Mouse (Mus musculus) A20 (cell line): ENCODE data around the gene Macrod2.

Experiments
- DNase-seq: peaks from one replicate; pipeline ENCODE4 v3.0.0-alpha.2; 2011; ENCODE audit warnings: low read depth, low spot score

The Macrod2 gene

DNA sequence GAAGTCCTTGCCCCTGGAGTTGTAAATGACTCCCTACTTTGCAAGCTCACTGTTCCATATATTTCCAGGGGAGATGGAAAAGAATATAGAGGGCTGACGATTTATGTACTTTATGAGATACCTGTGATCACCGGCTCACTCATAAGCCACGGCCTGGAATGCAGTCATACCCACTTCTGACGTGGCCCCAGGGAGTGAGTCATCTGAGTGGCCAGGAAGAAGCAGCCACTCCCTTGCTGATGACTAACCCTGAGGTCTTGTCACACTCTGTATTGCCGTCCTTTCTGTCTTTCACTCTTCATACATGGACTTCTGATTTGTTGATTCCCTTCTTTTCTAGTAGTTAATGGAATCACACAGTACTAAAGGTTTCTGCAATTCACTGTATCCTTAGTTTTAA is 395.3 kb downstream of the Macrod2 start:
- DNase-seq = no peak

DNA sequence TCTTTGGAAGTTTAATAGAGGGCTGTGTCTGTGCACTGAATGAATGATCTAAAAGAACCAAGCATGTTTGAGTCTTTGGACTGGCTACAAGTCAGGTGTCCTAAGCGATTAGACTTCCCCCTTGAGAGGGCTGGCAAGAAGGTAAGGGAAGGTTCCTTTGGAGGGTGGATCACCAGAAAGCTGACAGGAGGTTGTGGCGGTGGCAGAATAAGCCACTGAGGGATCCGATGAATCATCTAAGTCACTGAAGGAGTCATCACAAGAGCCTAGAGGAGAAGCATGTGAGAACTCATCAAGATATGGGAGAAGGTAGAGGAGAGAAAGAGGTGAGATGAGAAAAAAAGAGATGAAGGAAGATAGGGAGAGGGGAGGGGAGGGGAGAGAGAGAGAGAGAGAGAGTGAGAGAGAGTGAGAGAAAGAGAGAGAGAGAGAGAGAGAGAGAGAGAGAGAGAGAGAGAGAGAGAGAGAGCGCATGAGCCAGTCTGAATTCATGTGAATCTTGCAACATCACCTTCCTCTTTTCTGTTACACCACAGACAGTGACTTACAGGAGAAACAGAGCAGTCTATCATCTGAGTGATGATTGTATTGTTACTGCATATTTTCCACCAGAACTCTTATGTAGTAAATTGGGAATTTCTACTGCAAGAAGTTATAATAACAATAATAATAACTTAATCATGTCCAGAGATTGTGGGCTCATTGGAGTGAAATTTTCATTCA is 398.9 kb downstream of the Macrod2 start:
- no peak for DNase-seq

DNA sequence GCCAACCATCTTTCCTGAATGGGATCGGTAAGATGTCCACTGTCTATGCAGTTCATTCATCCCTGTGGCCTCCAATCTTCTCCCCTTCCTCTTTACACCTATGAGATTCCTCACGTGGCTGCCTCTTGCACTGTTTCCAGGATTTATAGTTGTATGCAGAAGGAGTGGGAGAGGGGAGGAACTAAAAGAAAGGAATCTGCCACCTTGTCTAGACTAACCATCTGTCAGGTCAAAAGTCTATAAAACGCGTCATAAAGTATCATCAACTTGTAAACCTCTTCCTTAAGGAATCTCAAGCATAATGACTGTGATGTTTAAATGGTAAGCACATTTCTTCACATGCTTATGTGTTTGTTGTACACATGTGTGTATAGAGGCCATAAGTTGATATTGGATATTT is 416.6 kb downstream of the Macrod2 start:
- DNase-seq = no peak

DNA sequence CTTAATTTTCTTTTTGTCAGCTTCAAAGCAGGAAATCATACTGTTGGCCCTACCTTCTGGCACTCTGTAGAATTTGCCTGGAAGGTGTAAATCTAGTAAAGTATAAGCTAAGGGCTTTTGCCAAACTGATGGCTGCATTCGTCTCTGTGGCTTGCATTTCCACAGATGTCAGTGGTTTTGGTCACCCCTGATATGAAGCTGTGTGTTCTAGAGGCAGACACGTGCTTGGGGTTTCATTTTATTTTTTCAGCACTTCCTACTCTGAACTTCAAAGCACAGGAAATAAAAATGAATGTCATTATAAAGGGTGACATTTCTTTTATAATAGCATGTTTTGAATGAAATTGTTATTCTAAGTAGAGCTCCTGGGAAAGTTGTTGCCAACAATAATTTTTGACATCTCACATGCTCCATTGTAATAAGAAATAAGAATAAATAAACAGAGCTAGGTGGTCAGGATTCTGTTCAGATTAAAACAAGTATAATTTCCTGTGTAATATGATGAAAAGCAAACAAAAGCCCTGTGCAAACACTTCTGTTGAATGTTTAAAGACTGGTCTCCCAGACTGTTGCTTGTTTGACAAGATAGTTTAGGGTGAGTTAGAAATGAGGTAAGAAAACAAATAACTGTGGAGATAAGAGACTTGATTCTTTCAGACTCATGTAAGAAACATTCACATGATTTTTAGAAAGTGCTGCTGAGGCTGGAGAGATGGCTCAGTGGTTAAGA is 424.4 kb downstream of the Macrod2 start:
- DNase-seq = no peak

DNA sequence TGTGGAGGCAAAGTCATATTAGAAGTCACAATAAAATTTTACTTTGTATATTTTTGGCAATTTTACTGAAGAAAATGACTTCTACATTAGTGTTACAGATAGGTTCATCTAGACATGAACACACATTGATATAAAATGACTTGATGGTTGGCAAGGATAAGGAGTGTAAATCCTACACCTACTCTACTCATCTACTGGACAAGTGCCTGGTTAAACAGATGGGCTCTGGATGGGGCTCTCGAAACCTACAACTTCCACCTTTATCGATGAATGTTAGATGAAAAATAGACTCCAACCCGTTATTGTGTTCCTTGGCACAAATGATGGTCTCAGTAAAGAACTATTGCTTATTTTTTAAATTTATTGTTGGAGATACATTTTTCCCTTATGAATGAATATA is 427.3 kb downstream of the Macrod2 start:
- DNase-seq = no peak

DNA sequence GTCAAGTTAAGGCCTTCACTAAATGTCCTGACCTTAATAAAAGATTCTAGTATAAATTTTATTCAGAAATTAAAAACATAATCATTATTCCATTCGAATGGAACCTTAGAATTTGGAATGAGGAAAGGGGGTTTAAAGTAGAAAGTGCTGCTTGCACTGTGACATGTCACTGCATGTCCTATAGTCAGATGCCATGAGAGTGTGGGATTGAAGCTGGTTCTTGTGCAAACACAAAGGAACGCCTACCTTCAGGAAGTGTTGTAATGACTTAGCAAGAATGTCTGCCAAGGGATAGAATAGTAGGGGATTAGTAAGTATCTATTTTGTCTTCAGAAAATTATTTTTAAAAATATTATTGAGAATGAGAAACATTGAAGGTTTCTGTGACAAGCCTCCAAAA is 431.1 kb downstream of the Macrod2 start:
- no peak for DNase-seq

DNA sequence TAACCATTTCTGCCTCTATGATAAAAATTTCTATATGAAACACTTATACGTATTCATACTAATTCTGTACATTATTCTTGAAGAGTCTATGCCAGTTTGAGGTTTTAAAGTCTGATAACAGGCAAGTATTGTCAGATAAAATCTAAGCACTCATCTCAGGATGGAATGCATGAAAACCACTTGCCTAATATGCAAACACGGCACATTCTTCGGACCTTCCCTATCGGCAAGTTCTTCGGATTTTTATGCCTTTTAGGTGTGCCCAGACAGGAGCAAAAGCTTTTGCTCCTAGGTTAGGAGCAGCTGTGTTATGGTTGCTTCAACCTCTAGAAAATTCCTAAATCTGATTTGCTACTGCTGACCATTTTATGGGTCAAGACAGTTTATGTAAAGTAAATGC is 433.8 kb downstream of the Macrod2 start:
- DNase-seq = no peak

DNA sequence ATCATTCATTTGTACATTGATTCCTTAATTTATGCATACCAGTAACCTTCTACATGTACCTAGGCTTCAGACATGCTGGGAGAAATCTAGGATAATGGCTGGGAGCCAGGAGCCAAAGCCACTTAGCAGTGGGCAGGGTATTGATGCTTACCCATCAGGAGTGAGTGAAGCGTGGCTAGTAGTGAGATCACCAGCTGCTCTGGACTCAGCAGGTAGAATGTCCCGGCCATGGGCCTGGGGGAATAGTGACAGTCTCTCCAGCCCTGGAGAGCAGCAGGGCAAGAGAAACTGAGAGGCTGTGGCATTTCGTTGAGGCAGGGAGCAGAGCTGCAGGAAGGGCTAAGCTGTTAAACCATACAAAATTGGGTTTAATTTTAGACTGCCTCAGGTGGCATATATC is 435.0 kb downstream of the Macrod2 start:
- no peak for DNase-seq

DNA sequence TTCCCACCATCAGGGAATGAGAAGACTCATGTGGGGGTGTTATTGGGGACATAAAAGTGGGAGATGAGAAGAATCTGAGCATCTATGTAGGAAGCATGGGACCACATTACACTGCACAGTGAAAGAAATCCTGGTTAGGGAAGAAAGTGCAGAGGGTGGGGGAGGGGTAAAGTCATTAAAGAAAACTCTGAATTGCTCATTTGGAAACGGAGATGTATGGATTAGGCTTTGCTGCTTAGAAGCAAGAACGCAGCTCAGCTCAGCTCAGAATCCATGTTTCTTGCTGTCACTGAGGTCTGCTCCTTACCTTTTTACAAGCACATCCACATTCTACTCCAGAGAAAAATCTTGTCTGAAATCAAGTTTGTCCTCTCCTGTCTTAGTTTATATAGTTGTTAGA is 444.3 kb downstream of the Macrod2 start:
- DNase-seq = no peak

DNA sequence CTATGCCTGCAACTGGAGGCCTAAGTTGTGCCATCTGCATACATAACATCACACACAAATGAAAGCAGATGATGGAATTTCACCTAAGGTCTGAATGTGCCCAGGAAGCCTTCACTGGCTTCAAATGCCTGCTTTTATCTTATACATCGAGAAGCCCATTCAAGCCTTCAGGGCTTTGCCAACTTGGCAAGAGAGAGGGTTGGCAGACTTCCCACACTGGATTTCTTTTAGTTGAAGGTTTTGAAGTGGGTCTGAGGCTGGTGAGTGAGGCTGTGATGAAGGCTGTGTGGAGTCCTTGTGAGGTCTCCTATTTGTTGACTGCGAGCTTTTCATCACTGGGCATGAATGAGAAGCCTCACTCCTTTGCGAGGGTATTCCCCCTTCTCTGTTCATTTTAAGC is 444.8 kb downstream of the Macrod2 start:
- no peak for DNase-seq

DNA sequence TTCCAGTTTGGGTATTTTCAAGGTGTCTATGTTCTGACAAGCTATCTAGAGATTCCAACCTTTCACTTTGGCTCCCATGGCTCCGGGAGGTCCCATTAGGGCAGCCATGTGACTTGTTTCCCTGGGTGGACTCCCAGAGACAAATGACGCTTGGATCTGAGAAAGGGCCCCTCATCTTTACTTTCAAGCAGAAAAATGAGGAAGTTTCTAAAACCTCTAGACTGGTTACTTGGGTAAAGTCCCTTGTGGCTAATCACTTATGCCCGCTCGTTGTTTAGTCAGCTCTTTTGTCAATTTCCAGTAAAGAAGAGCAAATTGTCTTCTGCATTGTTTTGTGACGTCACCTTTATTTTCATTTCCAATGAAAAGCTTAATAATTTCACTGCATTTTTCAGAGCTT is 448.9 kb downstream of the Macrod2 start:
- no peak for DNase-seq

DNA sequence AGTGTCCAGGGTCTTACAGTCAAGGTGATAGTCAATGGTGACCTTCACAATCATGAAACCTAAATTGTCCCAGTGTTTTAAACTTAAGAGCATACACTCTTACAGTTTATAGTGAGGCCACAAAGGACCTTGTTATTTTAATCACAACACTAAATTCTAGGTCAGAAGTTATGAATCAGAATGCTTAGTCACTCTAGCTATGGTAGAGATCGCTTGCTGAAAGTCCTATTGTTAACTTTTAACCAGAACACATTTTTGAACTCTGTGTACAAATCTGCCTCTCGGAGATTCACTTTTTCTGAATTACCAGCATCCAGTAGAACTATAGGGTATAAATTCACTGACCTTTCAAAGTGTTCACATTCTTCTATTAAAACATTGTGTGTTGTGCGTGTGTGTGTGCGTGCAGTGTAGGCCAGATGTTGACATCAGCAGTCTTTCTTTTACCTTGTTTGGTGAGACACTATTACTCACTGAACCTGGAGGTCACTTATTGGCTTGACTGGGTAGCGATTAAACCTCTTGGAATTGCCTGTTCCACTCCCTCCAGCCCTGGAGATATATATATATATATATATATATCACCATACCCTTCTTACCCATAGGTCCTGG is 452.8 kb downstream of the Macrod2 start:
- DNase-seq = no peak

DNA sequence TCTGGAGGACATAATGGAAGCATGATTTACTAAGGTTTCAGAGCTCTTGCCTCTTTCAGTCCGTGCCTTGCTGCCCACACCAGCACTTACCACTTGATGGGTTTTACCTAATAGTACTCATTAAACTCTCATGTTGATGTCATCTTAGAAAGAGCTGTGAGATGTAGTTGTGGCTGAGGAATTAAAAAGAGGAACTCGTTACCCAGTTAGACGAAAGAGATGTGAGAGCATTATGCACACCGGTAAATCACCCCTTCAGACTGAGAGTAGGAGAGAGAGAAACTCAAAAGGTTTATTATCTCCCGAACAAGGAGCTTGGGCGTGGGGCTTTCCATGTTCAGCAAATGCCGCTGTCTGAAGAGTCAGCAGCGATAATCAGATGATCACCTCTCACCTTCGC is 458.4 kb downstream of the Macrod2 start:
- DNase-seq = no peak

DNA sequence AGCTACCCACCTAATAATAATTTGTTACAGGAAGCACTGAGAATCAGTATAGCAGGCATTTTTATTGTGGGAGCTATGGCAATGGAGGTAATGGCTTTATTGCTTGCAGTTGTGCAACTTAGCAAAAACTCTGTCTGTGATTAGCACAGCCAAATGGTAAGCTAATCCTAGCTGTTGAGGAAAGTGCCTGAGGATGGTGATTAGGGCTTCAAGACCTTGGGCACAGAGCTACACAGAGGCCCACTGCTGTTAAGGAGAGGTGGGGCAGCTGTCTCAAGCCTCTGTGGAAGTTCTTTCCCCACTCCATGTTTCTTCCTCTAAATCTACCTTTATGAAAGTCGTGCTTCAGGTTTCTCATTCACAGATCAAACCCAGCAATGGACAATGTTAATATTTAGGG is 466.2 kb downstream of the Macrod2 start:
- DNase-seq = no peak

DNA sequence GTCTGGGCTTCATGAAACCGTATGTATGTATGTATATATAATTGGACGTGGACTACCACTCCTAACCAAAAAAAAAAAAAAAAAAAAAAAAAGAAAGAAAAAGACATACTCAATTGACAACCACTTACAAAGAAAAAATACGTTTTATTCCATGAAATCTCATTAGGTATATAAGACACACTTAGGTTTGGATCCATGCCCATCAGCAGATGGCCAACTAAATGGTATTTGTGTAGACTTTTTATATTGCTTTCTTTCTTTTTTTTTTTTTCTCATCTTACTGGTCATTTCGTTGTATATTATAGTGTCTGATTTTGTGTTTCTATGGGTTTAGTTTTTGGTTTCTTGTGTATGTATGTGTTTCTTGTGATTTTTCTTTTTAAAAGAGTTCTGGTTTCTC is 467.6 kb downstream of the Macrod2 start:
- DNase-seq = no peak

DNA sequence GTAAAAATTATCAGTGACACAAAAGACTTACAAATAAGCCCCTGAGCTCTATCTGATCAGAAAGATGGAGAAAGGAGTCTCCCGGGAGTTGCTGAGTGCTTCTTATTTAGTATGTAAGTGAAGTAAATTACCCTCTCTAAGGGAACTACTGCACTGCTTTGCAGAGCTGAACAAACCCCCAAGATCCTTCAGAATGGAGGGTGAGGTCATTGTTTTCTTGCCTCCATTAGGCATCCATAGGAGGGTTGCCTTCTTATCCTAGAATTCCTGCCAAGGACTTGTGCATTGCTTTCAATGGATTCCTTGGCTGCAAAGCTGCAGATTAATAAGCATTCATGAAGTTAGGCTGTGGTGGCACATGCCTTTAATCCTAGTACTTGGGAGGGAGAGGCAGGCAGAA is 470.5 kb downstream of the Macrod2 start:
- no peak for DNase-seq

DNA sequence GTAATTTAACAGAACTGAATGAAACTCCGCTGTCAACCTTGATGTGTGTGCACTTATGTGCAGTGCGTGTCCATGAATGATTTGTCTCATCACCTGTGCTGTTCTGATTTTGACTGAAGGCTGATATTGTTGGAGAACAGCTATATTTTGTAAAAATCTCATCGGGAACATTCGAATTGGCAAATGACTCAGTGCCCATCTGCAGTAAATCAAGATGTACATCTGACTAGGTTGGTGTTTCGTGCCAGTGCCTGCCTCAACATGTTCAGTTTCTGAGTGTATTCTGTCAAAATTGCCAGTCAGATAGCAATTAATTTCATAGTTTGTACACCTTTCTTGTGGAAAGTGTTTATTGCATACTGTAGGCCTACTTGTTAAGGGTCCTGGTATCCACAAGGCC is 472.0 kb downstream of the Macrod2 start:
- DNase-seq = no peak

DNA sequence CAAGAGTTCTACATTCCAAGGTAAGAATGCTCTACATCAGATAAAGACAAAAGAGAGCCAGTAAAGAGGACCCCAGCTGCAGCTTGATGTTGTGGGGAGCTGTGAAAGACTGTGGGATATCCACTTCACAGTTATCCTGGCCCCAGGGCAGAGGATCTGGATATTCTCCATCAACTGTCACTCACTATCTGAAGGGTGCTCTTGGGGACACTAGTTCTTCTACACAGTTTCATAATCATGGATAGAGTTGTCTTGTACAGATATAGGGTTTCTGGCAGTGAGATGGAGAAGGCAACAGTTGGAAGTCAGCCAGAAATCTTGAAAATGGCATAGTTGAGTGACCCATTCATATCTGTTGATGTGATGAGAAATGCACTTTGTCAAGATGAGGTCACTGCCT is 490.1 kb downstream of the Macrod2 start:
- DNase-seq = no peak

DNA sequence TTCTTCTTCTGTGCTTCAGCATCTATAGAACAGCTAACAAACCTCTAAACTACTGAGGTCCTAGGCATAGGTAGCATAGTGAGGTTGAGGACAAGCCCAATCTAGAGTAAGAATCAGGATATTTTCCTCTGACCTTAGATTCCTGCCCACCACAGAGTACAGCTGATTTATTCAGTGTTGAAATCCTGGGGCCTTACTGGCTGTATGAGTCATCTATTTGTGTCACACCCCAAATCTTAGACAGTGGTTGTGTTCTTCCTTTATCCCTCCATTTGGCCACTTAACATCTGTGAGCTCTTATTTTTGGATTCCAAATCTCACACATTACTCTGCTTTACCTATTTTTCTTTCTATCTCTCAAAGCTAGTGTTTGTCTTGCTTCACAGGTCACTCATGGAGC is 495.6 kb downstream of the Macrod2 start:
- no peak for DNase-seq

DNA sequence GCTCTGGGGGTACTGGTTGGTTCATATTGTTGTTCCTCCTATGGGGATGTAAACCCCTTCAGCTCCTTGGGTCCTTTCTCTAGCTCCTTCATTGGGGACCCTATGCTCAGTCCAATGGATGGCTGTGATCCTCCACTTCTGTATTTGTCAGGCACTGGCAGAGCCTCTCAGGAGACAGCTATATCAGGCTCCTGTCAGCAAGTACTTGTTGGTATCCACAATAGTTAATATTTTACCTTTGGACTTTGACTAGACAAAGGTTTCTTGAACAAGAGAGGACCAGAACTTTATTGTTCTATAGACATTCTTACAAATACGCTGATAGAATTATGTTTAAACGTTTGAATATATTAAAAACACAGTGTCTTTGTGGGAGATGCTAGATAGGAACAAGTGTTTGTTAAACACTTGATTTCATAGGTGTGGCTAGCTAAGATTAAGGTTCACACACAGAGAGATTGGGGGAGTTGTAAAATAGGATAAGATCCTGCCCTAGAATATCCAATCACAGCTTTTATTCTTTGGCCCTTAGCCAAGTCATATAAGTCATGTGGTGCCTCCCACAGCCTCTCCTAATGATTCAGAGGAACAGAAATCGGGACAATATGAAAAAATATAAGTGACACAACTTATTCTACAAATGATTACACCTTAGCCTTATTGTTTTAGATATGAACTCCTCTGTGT is 501.4 kb downstream of the Macrod2 start:
- no peak for DNase-seq

DNA sequence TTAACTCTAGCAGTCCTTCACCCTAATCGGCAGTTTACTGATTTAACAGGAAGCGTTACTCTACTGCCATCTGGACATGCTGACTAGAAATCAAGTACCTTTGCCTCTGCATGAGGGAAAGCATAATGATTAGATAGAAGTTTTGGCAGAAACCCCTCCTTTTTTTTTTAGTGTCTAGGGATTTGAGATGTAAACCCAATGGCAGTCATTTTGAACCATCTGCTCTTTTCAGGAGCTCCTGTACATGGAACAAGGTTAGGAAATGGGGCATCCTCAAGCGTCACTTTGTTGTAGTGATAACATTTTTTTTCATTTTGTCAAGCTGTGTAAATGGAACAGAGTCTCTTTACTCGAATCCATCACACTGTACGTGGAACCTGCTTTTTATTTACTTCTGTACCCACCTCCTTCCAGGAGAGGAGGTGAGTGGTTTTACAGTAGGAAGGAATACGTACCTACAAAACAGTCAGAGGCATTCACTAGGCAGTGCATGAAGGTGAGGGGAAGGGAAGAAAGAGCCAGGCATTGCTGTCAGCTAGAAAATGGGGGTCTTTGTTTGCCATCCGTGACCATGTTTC is 503.4 kb downstream of the Macrod2 start:
- DNase-seq = no peak

DNA sequence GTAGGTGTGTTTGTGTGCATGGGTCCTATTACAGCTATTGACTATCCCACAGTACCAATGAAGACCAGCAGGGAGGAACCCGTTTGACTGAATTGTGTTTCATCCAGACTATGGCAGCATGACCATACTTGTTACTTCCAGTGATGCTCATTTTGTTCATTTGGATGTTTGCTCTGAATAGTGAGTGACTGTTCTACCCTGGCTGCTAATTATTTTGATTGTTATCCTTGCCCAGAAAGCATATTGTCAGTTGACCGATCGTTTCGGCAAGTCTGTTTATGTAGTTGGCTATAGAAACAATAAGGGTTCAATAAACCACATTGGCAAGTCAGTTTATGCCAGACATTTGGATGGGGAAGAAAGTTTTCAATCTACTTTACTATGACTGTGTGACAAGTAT is 510.2 kb downstream of the Macrod2 start:
- no peak for DNase-seq
